Mouse (Mus musculus) NIH3T3 (cell line): Measurements from ENCODE around the gene Fgf22.
"Not testable (repeated sequence)": the region's sequence is repeated elsewhere in the genome, so short reads cannot be mapped to it uniquely, and the experiment has no call there.

Source experiments
- DNase-seq: peaks from one replicate; pipeline ENCODE4 v3.0.0-alpha.2; 2012; ENCODE audit warnings: low read depth

The Fgf22 gene

GRCm38 (mm10) chr10:79733847-79734246 lies 21.0 kb upstream of the Fgf22 start:
- no peak for DNase-seq

- no peak for DNase-seq
These were observed 19.5 kb upstream of the Fgf22 start for GRCm38 (mm10) chr10:79735361-79735760.

GRCm38 (mm10) chr10:79736706-79737105 lies 18.2 kb upstream of the Fgf22 start:
- no peak for DNase-seq

- no peak for DNase-seq
These were observed 16.6 kb upstream of the Fgf22 start for GRCm38 (mm10) chr10:79738259-79738658.

- peak; percentile 37 for DNase-seq
These were observed 15.6 kb upstream of the Fgf22 start for GRCm38 (mm10) chr10:79739234-79739633.

GRCm38 (mm10) chr10:79740863-79741262 lies 14.0 kb upstream of the Fgf22 start:
- no peak for DNase-seq

GRCm38 (mm10) chr10:79743161-79743560 lies 11.7 kb upstream of the Fgf22 start:
- DNase-seq = no peak

- DNase-seq = no peak
These were observed 11.1 kb upstream of the Fgf22 start for GRCm38 (mm10) chr10:79743650-79744365.

GRCm38 (mm10) chr10:79745411-79745810 lies 9.5 kb upstream of the Fgf22 start:
- no peak for DNase-seq

GRCm38 (mm10) chr10:79745898-79746773 lies 8.7 kb upstream of the Fgf22 start, which contains the start of gene Polrmt:
Polrmt (minus strand) TSS chr10:79746581.
- DNase-seq = peak; percentile 99

- no peak for DNase-seq
These were observed 8.1 kb upstream of the Fgf22 start for GRCm38 (mm10) chr10:79746774-79747151.

GRCm38 (mm10) chr10:79748496-79748895 lies 6.4 kb upstream of the Fgf22 start:
- DNase-seq = no peak

GRCm38 (mm10) chr10:79755854-79756253 lies 978 bp downstream of the Fgf22 start:
- DNase-seq = no peak

- DNase-seq = no peak
These were observed 1.8 kb downstream of the Fgf22 start for GRCm38 (mm10) chr10:79756660-79757059.

GRCm38 (mm10) chr10:79759675-79760074 lies 4.8 kb downstream of the Fgf22 start:
- DNase-seq = not testable (repeated sequence)

- DNase-seq = no peak
These were observed 5.8 kb downstream of the Fgf22 start for GRCm38 (mm10) chr10:79760603-79761143.

GRCm38 (mm10) chr10:79762875-79763274 lies 8.0 kb downstream of the Fgf22 start:
- DNase-seq = no peak

GRCm38 (mm10) chr10:79764234-79764633 lies 9.4 kb downstream of the Fgf22 start:
- DNase-seq = no peak

- no peak for DNase-seq
These were observed 10.4 kb downstream of the Fgf22 start for GRCm38 (mm10) chr10:79765228-79765745.

GRCm38 (mm10) chr10:79766001-79766507 lies 11.2 kb downstream of the Fgf22 start:
- DNase-seq = no peak

GRCm38 (mm10) chr10:79766508-79767325 lies 11.8 kb downstream of the Fgf22 start, which contains the start of gene Rnf126:
Rnf126 (minus strand) TSS chr10:79766952.
- DNase-seq = peak; percentile 100
